Mouse (Mus musculus) lung, postnatal 0 days (tissue): ENCODE data around the gene Srgap2.

Source experiments
- CTCF ChIP-seq: IDR thresholded peaks from 2 replicates; pipeline ENCODE4 v1.5.1; 2016; ENCODE audit warnings: antibody characterized with exemption, mild to moderate bottlenecking
- EP300 ChIP-seq: IDR thresholded peaks from 2 replicates; pipeline ENCODE4 v1.6.1; 2016; ENCODE audit warnings: antibody characterized with exemption, mild to moderate bottlenecking, control low read depth

DNA sequence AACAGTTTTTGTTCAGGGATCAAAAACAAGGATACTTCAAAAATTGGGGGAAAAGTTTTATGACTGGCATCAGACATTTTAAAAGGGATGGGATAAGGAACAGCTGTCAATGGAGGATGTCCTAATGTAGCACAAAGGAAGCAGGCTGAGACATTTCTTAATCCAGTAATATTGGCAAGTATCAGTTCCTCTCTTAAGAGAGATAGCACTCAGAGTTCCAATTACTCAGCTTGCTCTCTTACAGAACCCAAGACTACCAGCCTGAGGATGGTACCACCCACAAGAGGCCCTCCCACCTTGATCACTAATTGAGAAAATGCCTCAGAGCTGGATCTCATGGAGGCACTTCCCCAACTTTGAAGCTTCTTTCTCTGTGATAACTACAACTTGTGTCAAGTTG, 33.3 kb upstream of the Srgap2 start:
- TF ChIP-seq CTCF = no peak
- no peak for TF ChIP-seq EP300
